Mouse (Mus musculus): ENCODE data around the gene Rpl11. TPM values are rescaled to one million over a fixed set of nuclear protein-coding genes. Genes with fewer than 3 reads are reported as not detected.

The Rpl11 gene
- polyA plus RNA-seq, 1 experiment from 2014 or later = 240 TPM

Other genes starting within 250 kb of the Rpl11 start
- gene Srsf10, start 197.7 kb downstream of the Rpl11 start, polyA plus RNA-seq (2015; fragmentation: Nextera tagmentation; extraction: Ambion mirVana) = 87.2 and 90.0 TPM in 2 replicates
- 77.1 and 78.3 TPM in 2 replicates for gene Pnrc2, start 179.6 kb downstream of the Rpl11 start, polyA plus RNA-seq (2015; fragmentation: Nextera tagmentation; extraction: Ambion mirVana)
- gene Cnr2, start 158.0 kb downstream of the Rpl11 start, polyA plus RNA-seq (2015; fragmentation: Nextera tagmentation; extraction: Ambion mirVana) = 2.8 and 3.0 TPM in 2 replicates
- gene Fuca1, start 132.7 kb downstream of the Rpl11 start, polyA plus RNA-seq (2015; fragmentation: Nextera tagmentation; extraction: Ambion mirVana) = 24.0 and 29.4 TPM in 2 replicates
- gene Hmgcl, start 107.0 kb downstream of the Rpl11 start, polyA plus RNA-seq (2015; fragmentation: Nextera tagmentation; extraction: Ambion mirVana) = 91.4 and 96.5 TPM in 2 replicates
- gene Gale, start 89.7 kb downstream of the Rpl11 start, polyA plus RNA-seq (2015; fragmentation: Nextera tagmentation; extraction: Ambion mirVana) = 38.6 and 46.9 TPM in 2 replicates
- 40.4 and 49.5 TPM in 2 replicates for gene Lypla2, start 80.8 kb downstream of the Rpl11 start, polyA plus RNA-seq (2015; fragmentation: Nextera tagmentation; extraction: Ambion mirVana)
- gene Pithd1, start 66.2 kb downstream of the Rpl11 start, polyA plus RNA-seq (2015; fragmentation: Nextera tagmentation; extraction: Ambion mirVana) = 73.9 and 81.7 TPM in 2 replicates
- 27.0 and 29.6 TPM in 2 replicates for gene Eloa, start 31.7 kb downstream of the Rpl11 start, polyA plus RNA-seq (2015; fragmentation: Nextera tagmentation; extraction: Ambion mirVana)
- 41.3 and 42.6 TPM in 2 replicates for gene Id3, start 90.1 kb upstream of the Rpl11 start, polyA plus RNA-seq (2015; fragmentation: Nextera tagmentation; extraction: Ambion mirVana)
- 85.3 and 95.6 TPM in 2 replicates for gene E2f2, start 119.0 kb upstream of the Rpl11 start, polyA plus RNA-seq (2015; fragmentation: Nextera tagmentation; extraction: Ambion mirVana)
- gene Asap3, start 152.9 kb upstream of the Rpl11 start, polyA plus RNA-seq (2015; fragmentation: Nextera tagmentation; extraction: Ambion mirVana) = 2.5 and 3.0 TPM in 2 replicates
- 19.2 and 20.9 TPM in 2 replicates for gene Tcea3, start 194.3 kb upstream of the Rpl11 start, polyA plus RNA-seq (2015; fragmentation: Nextera tagmentation; extraction: Ambion mirVana)
- 2.6 and 3.4 TPM in 2 replicates for gene Zfp46, start 231.3 kb upstream of the Rpl11 start, polyA plus RNA-seq (2015; fragmentation: Nextera tagmentation; extraction: Ambion mirVana)

All from liver, embryonic 15.5 days (tissue).